Mouse (Mus musculus): ENCODE measurements around the gene Fau.

Fau gene

DNA sequence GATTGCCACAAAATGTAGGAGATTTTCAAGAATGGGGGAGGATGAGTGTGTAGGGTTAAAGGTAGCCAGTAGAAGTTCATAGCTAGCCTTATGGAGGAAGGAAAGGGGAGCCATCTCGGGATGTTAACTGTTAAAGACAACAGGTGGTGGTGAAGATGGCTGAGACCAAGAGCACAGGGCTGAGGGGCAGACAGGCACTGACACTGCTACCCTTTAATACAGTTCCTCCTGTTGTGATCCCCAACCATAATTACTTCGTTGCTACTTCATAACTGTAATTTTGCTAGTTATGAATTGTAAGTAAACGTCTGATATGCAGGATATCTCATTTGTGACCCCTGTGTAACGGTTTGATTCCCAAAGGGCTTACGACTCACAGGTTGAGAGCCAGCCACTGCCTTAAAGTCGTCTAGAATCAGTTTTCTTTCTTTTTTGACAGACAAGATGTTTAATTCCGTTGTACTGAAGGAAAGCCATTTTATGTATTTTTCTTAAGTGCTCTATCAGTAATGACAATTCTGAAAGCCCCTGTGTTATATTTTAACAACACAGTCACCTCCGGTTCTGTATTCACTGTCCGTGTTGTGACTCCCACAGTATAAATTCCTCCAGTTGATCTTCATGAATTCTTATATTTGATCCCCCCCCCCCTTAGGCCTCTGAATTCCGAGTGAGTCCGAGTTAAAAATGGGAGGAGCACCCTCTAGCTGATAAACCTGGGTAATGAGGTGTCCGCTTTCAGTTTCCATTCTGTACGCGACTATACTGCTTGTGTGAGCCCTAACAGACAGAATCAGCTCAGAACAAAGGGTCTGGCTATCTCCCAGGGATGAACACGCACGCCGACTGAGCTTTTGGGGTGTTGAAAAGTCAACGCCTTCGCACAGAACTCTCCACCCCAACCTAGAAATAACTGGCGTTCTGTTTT, 12.0 kb upstream of the Fau start:
- DNase-seq (ENCODE audit: extremely low spot score) = no peak

DNA sequence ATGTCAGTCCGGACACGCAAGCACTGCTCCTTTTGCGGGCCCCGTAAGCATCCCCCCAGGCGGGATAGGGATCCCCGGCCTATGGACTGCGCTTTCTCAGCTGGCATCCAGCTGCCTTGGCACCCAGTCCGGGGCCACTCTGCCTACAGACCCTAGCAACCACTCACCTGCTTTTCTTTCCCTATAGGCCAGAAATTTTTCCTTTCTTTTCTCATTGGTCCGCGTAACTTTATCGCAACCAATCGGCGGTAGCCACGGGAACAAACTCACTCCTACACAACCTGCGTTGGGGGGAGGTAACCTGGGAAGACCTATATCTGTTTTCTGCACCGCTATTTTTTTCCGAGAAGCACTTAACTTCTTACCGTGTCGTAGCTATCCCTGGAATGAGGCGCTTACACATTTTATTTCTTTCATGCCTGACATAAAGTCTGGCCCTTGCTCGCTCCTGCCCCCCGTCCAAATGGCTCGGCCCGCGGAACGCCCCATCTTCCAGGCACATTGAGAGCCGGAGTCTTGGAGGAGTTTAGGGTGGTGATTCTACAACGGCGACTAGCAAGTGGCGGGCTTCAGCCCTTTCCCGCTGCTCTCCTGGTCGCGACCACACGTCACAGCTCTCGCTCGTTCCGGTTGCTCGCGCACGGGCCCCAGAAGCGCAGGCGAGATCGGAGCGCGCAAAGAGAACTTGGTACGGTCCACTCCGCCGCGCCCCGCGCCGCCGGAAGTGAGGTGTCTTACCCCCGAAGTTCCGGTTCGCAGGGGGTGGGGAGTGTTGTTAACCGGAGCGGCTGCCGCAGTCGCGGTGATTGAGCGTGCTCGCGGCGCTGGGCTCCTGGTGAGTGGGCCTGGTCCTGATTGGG, 11.1 kb upstream of the Fau start, which contains the start of gene Syvn1:
TSS of gene Syvn1 (plus strand) at position 283 of the 860 bp plus-strand sequence.
- DNase-seq (ENCODE audit: extremely low spot score) = peak; percentile 92

DNA sequence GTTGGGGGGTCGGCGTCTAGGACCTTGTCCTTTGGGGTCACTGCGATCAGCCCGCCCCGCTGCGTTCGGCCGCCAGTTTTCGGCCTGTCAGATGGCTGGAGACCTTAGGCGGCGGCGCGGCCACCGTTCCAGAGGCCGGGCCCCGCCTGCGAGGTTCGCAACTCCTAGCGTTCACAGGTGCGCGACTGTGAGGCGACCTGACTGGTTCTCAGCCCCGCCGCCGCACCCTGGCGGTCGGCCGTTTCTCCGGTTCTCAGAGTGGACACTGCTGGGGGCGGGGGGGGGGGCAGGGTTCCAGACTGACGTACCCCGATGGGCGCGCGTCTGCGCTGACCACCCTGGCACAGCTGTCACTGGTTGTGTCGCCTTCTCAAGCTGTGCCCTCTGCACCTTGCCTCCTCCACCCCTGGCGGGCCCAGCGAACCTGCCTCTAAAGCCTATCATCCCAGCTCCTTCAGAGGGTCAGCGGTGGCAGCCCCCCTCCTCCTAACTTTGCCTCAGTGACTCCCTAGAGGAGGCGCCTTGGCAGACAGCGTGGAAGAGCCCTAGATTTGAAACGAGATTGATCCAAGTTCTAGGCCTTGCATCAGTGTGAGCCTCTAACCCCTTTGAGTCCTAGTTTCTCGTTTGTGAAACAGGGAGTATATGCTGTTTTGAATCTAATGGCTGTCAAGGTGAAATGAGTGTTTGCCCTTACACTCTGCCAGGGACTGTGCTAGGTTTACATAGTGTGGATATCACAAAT, 10.3 kb upstream of the Fau start:
- no peak for DNase-seq (ENCODE audit: extremely low spot score)

DNA sequence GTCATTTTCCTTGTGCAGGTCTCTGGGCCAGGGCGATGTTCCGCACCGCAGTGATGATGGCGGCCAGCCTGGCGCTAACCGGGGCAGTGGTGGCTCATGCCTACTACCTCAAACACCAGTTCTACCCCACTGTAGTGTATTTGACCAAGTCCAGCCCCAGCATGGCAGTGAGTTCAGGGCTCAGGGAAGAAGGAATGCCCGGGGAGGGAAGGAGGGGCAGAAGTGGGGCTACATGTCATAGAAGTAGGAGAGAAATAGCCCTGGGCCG, 9.8 kb upstream of the Fau start:
- DNase-seq (ENCODE audit: extremely low spot score) = no peak

DNA sequence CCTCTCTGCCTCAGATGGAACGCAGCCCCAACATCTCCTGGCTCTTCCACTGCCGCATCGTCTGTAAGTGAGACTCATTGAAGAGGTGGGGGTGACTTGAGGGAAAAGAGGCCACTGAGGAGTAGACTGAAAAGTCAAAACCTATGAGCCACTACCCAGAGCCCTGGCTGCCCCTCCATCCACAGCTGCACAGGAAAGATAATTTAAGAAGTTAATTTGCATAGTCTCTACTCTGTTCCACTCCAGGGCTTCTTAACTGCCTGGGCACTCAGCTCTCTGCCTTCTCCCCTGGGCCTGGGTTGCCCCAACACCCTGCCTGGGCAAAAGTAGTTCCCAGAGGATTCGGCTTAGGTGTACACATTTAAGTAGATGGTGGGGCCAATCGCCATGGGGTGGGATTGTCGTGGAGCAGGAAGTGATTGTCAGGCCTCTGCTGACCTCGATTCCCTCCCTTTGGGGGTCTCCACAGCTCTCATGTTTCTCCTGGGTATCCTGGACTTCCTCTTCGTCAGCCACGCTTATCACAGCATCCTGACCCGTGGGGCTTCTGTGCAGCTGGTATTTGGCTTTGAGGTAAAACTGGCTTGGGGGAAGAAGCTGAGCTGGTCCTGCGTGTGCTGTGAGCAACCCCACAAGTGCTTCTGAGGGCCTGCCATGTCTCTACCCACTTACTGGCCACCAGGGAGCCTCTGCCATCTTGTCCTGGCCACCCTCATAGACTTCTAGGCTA, 8.8 kb upstream of the Fau start:
- DNase-seq (ENCODE audit: extremely low spot score) = no peak

DNA sequence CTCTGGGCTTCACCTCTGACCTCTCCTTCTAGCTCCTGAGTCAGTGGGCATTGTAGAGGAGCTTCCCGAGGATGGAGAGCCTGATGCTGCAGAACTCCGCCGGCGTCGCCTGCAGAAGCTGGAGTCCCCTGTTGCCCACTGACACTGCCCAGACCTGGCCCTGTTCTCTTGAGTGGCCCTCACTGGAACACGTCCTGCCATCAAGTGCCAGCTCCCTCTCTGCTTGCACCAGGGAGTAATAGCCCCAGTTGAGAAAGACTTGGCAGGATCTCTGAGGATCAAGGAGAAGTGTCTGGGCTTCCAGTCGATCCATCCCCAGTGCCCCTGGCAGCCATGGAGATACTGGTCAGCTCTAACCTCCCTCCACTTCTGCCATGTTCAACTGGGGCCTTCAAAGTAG, 5.1 kb upstream of the Fau start:
- DNase-seq (ENCODE audit: extremely low spot score) = no peak

DNA sequence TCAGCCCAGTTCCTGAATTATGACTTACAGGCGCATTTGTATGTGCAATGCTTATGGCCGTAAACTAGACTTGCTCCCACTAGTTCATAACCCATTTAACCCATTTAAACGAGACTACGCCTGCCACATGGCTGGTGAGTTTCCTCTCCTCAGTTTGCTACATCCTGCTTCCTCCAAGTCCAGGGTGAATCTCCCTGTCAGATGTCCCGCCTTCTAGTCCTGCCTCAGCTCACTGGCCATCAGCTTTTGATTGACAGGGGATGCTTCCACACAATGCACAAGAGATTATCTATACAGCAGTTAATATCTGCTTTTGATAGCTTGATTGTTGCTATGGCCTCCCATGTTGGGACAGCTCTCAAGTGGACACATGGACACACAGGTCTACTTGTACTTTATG, 3.3 kb upstream of the Fau start:
- no peak for DNase-seq (ENCODE audit: extremely low spot score)

DNA sequence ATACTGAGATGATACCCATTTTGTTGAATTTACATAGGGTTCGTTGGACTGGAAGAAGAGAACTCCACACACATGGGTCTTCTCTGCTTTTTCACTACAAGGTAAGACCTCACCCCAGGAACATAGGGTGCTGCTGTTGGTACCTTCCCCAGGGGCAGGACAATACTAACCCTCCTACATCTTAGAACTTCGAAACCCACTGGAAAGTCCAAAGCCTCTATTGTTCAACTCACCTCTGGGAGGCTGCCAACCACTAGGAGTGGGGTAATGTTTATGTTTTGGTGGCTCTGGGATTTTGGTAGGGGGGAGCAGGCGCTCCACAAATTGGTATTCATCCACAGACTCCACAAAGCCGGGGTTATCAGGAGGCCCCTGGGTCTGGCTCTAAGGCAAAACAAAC, 948 bp upstream of the Fau start:
- DNase-seq (ENCODE audit: extremely low spot score) = no peak

DNA sequence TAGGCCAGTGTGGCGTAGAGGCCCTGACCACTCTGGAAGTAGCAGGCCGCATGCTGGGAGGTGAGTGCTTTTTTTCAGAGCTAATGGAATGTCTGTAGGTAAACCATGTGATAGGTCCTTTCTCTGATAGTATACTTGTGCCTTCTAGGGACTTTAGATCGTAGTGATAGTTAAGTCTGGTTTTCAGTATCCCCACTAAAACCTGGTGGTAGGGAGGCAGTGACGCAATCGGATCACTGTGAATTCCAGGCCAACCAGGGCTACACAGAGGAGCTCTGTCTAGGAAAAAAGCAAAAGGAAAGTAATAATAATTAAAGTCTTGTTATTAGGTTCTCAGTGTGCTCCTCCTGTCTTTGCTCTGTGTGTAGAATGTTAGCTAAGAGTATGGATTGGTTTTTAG, 869 bp downstream of the Fau start:
- no peak for DNase-seq (ENCODE audit: extremely low spot score)

DNA sequence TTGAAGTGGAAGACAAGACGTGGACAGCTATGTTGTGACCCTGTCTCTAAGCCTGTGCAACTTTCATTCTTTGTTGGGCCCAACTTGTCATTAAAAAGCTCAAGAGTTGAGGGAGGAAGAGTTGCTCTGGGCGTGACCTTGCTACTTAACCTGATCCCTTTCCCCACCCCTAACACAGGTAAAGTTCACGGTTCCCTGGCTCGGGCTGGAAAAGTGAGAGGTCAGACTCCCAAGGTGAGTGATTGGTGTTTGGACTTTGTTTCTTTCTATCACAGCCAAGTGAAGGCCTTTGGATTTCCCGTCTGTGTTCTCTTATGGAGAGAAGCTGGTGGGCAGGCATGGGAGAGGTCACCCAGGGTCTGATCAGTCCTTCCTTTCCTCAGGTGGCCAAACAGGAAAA, 1.3 kb downstream of the Fau start:
- no peak for DNase-seq (ENCODE audit: extremely low spot score)

DNA sequence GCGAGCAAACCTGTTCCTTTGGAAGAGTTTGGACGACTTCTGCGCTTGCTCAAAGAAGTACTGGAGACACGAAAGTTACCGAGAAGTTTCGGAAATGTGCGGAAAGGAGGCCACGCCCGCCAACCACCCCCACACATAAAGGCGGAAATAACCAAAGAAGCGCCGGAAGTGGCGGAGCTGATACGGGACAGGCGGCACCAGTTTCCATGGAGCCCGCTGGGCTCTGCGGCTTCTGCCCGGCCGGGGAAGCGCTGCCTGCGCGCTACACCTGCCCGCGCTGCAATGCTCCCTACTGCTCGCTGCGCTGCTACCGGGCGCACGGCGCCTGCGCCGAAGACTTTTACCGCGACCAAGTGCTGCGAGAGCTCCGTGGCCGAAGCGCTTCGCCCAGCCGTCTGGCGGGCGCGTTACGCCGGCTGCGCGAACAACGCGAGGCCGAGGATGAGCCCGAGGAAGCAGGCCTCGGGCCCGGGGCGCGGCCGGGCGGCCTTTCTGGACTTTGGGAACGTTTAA, 3.4 kb downstream of the Fau start, which contains the start of gene Znhit2:
TSS of gene Znhit2 (plus strand) at position 172 of the 513 bp plus-strand sequence.
- peak; percentile 91 for DNase-seq (ENCODE audit: extremely low spot score)

DNA sequence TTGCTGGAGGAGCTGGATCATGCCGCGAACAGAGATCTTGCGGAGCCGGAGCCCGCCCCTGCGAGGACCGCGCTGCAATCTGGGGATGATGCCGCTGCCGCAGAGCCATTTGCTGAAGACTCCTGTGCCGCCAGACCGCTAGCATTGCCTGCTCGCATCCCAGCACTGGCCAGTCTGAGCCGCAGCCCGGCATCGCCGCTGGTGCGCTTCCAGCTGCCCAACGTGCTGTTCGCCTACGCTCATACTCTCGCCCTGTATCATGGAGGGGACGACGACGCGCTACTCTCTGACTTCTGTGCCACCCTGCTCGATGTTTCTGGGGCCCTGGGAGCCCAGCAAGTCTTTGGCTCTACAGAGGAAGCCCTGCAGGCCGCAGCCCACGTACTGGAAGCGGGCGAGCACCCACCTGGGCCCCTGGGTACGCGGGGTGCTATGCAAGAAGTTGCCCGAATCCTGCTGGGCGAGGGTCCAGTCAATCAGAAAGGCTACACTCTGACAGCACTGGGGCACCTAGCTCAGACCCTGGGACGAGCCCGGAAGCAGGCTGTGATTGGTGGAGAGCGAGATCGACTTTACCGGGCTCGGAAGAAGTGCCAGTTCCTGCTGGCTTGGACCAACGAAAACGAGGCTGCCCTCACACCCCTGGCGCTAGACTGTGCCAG, 4.1 kb downstream of the Fau start:
- DNase-seq (ENCODE audit: extremely low spot score) = peak; percentile 42

DNA sequence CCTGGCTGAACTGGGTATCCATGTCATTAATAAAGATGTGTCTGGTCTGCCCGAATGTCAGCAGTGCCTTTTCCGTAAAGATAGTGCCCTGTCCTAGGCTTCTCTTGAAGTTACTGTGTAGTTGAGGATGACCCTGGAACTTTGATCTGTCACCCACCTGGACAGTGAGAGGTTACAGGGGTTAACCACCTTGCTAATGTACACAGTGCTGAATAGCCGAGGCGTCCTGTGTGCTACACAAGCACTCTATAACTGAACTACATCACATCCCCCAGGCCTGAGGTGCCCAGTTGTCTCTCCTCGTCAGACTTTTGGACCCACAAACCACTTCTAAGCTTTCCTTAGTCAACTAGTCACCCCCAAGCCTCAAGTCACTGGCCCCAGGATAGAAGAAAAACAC, 4.8 kb downstream of the Fau start:
- no peak for DNase-seq (ENCODE audit: extremely low spot score)

DNA sequence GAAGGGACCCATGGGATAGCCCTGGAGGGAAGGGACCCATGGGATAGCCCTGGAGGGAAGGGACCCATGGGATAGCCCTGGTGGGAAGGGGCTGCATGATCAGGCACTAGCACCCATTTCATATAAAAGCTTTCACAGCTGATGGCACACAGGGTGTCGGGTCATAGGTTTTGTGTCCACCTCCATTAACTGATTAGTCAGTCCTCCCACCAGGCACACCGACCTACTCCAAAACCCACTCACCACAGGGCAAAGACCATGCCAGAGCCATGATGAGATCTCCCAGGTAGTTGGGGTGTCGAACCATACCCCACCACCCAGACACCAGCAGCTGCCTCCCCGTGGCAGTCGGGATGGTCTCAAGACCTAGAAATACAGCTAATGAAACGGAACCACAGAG, 5.4 kb downstream of the Fau start:
- DNase-seq (ENCODE audit: extremely low spot score) = no peak

DNA sequence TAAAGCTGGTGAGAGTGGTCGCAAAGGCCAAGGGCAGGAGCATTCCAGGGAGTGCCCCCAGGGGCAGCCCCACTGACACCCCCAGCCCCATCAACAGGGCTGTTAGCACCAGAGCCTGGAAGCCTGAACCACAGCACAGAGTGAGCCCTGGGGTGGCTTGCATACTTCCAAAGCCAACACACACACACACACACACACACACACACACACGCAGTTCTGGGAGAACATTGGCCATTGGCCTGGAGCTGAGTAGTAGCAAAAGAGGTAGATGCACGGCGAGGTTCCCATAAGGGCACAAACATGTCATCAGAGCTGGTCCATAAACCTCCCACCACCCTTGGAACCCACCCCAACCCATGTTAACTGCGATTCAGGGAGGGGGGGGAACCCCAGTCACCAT, 8.9 kb downstream of the Fau start:
- no peak for DNase-seq (ENCODE audit: extremely low spot score)

DNA sequence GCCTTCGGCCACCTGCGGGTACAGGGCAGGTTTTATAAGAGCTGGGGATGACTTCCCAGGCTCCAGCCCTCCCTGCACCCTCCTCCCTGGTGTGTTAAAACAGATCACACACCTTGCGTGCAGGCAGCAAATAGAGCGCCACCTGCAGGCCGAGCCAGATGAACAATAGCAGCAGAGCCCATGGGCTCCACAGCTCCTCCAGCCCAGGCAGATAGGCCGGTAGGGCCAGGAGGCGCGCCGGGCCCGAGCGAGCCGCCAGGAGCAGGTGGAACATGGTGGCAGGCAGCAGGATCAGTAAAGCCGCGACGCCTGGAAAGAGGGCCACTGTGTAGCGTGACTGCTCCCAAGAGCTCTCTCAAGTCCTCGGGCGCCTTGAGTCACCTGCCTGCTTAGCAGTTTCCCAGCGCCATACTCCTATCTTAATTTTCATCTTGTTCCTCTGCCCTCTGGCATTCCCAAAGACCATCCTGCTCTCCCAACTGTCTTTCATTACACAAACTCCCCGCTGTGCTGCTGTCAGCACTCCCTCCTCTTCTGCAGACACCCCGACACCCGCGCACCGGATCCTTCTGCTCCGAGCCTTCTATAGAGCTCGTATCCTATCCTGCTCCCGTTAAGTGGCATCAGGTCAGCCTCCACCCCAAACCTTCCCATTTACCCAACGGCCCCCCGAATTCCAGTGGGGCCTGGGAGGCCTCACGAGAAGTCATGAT, 9.5 kb downstream of the Fau start:
- peak; percentile 87 for DNase-seq (ENCODE audit: extremely low spot score)

DNA sequence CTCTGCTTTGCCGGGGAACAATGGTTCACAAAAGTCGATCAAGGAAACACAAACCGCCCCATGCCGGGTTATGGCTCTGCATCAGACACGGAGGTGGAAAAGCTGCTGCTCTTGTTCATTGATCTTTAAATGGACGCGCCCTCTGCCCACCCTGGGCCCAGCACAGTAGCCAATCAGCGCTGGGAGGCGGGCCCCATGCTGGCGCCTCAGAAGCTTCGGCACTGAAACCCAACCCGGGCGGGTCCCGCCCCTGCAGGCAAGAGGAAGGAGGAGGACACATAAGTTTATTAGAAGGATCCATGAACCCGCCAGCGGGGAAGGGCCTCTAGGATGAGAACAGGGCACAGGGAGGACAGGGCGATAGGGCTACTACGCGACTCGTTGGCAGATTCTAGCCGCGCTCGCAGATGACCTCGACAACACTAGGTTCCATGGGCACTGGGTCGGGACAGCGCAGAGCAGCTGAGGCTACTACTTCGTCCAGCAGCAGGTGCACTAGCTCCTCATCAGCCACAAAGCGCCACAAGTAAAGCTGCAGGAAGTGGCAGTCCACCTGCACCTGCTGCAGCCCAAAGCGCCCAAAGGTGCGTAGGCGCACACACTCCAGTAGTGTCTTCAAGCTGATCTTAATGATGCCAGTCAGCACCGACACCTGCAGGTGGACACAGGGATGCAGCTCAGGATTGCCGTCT, 10.2 kb downstream of the Fau start, which contains the start of gene Tm7sf2:
TSS of gene Tm7sf2 (minus strand) at position 650 of the 692 bp plus-strand sequence.
- DNase-seq (ENCODE audit: extremely low spot score) = peak; percentile 89

DNA sequence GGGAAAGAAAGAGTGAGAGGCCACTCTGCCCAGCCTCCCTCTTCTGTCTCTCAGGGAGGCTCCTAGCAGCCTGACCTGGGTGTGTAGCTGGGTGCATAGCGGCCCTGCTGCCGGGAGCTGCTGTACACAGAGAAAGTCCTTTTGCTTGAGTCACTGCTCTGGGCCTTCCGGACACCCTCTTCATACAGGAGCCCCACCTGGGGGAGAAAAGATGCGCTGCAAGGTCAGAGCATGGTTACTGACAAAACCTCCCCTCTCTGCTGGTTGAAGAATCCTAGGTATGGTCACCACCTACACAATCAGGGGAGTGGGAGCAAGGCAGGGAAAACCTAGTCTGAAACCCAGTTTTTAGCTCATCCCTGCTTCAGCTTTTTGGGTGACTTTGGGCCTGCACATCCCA, 11.3 kb downstream of the Fau start:
- no peak for DNase-seq (ENCODE audit: extremely low spot score)

DNA sequence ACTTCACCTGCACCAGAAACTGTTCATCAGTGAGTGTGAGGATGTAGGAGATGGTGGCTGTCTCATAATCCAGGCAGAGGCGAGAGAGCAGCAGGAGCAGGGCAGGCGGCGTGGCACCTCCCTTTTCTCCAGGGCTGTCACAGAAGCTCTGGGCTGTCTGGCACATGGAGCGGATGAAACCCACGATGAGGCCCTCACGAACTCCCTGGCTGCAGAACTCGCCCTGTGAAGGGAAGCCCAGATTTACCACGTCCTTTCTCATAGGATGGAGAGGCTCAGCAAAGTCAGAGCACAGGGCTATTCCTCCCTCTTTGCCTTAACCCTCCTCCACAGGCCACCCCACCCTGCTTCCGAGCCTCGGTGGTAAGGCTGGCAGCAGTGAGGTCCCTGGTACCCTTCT, 12.2 kb downstream of the Fau start:
- no peak for DNase-seq (ENCODE audit: extremely low spot score)
